Mouse (Mus musculus): ENCODE data around the gene Olfr943.

DNA sequence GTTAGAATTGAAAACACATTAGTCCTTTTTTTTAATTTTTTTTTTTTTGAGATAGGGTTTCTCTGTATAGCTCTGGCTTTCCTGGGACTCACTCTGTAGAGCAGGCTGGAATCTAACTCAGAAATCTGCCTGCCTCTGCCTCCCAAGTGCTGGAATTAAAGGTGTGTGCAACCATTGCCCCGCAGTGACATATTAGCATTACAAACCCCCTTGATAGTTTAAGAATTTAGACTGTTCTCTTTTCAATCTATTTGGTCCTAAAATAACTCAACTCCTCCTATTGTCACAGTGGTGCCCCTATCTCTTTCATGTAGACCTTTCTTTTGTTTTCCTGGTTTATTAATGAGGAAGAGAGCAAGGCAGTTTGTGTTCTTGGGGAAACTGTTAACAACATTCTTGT, 38.8 kb upstream of the Olfr943 start:
- TF ChIP-seq CTCF (IDR thresholded peaks at IDR 0.05; ENCODE audit: borderline replicate concordance, control insufficient read depth, extremely low read depth, insufficient read depth, low read length, poor library complexity), result no peak
- no peak for TF ChIP-seq POLR2A (IDR thresholded peaks at IDR 0.05; ENCODE audit: control insufficient read depth, extremely low read depth, insufficient read depth, low read length, poor library complexity)

Measured in thymus, adult 2 months (tissue).